Mouse (Mus musculus): ENCODE results near the gene Slc38a6.

Slc38a6 gene

GRCm38 (mm10) chr12:73324742-73325141, 38.2 kb downstream of the Slc38a6 start:
- peak; percentile 30 for DNase-seq

- DNase-seq = no peak
These were observed 38.6 kb downstream of the Slc38a6 start for GRCm38 (mm10) chr12:73325181-73325580.

- no peak for DNase-seq
These were observed 39.0 kb downstream of the Slc38a6 start for GRCm38 (mm10) chr12:73325617-73326016.

GRCm38 (mm10) chr12:73327381-73327780, 40.8 kb downstream of the Slc38a6 start:
- DNase-seq = no peak

- DNase-seq = no peak
These were observed 42.0 kb downstream of the Slc38a6 start for GRCm38 (mm10) chr12:73328448-73329167.

- DNase-seq = no peak
These were observed 43.7 kb downstream of the Slc38a6 start for GRCm38 (mm10) chr12:73330236-73330635.

- DNase-seq = no peak
These were observed 46.1 kb downstream of the Slc38a6 start for GRCm38 (mm10) chr12:73332701-73333100.

DNA sequence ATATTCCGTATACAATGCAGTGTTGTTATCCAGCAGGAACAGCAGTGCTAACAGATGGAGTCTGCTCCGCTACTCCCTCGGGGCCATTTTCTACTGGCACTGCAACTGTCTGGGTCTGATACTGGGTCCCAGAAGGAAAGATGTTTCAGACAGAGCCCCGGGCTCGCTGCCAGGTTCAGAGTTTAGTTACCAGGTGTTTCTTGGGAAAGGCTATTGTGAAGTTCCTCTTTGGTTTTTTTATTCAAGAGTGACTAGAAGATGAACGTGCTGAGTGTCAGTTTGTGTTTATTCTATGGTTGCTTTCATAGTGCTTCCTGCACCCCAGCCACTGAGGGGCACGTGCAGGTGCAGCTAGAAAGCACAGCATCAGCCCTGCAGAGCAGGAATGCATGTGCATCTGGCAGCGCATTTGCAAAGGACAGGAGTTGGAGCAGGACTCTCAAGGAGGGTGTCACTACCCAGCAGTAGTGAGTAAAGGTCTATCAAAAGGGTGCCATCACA, 47.5 kb downstream of the Slc38a6 start:
- DNase-seq = no peak

- DNase-seq = no peak
These were observed 50.5 kb downstream of the Slc38a6 start for GRCm38 (mm10) chr12:73337127-73337526.

DNA sequence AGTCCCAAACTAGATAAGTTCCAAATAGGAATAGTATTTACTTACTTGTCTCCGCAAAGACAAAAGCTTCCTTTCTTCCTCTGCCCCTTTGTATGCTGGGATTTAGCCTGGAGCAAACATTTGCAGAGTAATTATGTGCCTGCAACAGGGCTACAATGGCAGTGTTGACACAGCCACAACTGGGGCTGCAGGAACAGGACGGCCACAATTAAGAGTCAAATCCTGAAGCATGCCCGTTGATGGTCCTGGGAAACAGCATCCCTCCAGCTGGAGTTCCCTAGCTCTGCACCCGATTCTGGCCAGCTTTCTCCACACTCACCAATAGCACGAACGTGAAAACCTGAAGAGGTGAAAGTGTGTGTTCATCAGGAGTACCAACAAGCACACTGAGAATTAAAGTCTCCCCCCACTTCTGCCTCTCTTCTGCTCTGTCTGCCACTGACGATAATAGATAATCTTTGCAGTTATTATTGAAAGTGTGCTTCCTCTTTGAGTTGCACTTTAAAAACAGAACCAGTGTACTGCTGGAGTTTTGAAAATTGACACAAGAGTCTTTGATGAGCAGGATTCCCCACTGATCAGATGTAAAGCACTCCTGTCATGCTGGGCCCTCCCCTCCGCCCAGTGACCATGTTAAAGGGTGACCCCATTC, 54.2 kb downstream of the Slc38a6 start:
- no peak for DNase-seq

DNA sequence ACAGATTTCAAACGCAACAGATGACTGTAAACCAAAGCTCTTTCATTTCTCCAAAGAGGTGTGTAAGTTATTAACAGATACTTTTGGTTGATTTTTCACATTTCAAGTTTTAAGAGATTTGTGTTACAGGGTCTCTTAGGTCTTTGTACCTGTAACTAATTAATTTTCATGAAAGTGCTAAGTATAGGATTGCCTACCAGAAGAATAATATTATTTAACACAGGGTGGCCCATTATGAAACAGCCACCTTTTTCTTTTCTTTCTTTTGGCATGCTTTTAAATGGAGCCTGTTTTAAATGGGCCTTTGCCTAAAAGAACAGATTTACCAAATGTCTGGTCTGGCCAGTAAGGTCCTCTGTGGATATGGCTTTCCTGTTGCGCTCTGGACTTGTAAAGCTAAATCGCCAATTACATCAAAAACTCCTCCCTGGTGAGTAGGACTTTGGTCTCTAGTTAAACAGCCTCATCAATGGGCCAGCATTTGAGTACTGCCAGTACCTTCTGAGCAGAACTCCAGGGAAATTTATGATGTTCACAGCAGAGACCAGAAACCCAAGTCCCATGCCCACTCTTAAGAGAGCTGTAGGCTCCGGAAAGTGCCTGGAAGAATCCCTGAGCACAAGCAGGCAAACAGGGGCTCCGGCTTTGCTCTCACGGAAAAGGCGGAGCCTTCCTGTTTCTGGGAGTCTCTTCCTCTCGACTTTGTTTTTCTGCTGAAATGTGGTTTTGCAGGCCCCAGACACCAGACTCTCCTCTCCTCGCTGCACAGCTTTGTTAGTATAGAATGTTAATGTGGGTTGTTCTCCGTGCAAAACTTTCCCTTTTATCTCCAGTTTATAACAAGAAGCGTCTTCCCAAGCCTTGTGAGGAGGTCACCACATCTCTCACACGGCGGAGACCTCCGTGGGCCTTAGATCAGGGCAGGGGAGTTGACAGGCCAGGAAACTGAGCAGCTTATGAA, 55.4 kb downstream of the Slc38a6 start:
- peak; percentile 46 for DNase-seq

DNA sequence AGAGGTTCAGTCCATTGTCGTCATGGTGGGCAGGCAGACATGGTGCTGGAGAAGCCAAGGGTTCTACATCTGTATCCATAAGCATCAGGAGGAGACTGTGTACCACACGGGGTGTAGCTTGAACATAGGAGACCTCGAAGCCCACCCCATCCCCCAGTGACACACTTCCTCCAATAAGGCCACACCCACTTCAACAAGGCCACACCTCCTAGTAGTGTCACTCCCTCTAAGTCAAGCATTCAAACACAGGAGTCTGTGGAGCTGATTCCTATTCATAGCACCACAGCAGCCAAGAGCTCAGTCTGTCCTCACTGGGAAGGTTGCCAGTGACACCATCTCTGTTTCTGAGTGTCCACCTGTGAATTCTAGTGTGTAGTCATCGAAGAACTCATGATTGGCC, 57.7 kb downstream of the Slc38a6 start:
- DNase-seq = no peak

DNA sequence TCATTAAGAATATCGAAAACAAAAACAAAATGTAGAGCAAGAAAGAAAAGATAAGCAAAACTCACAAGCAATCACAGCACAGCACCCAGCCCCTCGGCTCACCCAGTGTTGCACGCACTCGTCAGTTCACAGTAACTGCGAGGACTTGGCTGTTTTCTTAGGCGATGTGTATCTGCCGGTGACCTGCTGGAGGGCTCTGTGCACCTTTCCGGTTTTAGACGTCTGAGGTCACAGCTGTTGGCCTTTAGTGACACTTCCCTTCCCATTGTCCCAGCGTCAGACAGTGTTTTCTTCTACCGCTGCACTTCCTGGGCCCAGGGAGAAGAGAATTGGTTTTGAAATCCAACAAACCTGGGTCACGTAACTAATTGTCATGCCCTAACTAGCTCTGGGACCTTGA, 58.6 kb downstream of the Slc38a6 start:
- peak; percentile 40 for DNase-seq

DNA sequence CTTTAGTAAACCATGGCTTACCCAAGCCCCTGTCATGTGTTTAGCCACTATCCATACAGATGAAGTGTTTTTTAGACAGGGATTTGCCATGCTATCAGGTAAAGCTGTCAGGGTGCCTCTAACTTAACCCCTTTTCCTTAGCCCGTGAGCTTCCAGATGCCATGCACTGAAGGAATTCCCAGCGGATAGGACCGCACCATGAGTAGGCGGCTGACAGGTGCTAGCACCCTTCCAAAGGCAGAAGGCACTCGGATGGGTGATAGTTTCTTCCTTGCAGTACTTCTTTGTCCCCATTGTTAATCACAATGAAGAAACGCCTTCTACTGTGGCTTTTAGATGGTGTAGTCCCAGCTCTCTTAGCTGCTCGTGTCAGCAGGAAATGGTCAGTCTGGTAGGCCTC, 60.6 kb downstream of the Slc38a6 start:
- DNase-seq = no peak

DNA sequence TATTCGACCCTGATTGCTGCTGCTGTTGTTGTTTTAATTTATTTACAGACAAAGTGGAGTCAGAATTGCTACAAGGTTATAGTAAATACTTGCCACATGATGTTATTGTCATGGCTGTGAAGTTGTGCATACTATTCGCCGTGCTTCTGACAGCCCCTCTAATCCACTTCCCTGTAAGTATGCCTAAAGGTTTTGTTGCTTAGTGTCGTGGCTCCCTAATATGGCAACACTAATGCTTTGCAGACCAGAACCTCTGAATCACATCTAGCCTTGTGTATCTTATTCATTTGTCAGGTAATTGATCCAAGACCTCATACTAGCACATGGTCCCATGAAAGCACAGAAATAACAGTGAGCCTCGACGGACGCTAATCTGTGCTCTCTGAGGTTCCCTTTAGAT, 63.9 kb downstream of the Slc38a6 start:
- DNase-seq = no peak

DNA sequence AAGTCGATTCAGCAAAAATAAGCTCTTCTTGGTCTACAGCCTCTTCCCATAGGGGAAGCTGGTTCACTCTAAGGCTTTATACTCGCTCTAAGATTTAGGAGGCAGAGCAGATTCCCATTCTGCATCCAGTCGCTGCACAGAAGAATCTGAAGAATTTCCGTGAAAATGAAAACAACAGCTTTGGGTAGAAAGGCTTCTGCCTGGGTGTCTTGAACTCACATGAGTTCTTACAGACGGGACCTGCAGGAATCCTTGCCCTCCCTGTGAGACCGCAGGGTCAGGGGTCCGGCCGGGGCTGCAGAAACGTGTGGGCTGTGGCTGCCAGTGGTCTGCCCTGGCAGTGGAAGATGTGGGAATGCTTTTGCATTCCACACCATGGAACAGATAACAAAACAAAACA, 64.4 kb downstream of the Slc38a6 start:
- no peak for DNase-seq

DNA sequence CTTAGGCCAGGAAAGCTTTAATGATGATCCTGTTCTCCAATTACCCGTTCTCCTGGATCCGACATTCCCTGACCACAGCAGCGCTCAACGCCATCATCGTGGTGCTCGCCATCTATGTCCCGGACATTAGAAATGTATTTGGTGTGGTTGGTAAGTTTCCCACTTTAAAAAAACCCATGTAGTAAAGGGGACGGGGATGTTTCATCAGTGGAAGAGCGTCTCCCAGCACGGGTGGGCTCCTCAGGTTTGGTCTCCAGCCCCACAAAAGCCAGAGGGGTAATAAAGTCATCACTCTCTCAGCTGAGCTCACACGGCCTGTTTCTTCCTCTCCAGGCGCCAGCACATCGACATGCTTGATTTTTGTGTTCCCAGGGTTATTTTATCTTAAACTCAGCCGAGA, 65.2 kb downstream of the Slc38a6 start:
- DNase-seq = no peak

DNA sequence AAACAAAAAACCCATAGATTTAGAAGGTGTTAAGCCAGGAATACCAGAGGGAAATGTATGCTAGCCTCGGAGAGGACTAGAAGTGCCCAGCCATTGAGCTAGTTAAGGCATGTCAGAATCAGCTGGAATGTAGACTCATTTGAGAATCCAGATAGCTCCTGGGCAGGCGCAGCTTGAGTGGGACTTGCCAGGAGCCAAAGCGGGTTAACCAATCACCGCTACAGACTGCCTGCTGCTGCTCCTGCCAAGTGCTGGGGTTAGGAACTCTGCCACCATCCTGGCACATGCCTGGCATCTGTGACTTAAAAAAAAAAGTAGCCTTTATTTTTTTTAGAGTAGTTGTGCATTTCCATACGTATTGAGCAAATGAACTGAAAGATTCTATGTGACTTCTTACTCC, 66.8 kb downstream of the Slc38a6 start:
- peak; percentile 82 for DNase-seq

GRCm38 (mm10) chr12:73354521-73354920, 67.9 kb downstream of the Slc38a6 start:
- DNase-seq = no peak

GRCm38 (mm10) chr12:73355084-73355775, 68.7 kb downstream of the Slc38a6 start:
- no peak for DNase-seq

DNA sequence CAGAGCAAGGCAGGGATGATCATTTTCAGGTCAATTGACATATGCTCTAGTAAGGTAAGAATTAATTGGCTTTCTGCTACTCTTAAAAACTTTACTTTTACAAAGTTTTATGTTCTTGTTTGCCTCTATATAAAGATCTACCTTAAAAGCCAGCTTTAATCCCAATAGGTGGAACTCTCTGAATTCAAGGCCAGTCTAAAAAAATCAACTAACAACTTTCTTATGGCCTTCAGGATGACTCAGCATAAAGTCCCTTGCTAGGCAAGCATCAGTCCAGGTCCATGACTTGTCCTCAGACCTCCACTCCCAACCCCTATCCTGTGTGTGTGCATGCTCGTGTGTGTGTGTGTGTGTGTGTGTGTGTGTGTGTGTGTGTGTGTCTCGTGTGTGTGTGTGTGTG, 70.1 kb downstream of the Slc38a6 start:
- no peak for DNase-seq

GRCm38 (mm10) chr12:73357311-73357710, 70.7 kb downstream of the Slc38a6 start:
- no peak for DNase-seq

DNA sequence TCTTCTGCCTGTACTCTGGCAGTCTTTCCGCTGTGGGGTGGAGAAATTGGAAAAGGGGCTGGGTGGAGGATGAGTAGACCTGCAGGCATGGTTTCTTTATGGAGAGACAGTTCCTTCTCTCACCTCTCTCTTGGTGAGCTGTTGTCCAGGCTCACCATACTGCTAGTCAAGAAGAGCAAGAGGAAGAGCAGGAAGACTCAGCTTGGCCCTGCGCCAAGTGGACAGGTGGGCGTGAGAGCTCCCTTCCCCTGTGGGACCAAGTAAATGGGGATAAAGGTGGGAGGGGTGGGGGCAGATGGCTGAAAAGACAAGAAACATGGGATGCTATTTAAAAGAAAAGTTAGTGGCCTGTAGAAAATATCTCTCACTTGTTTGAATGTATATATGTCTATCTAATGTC, 71.2 kb downstream of the Slc38a6 start:
- DNase-seq = no peak
